Mouse (Mus musculus): ENCODE results near the gene Thoc5.

Thoc5 gene

DNA sequence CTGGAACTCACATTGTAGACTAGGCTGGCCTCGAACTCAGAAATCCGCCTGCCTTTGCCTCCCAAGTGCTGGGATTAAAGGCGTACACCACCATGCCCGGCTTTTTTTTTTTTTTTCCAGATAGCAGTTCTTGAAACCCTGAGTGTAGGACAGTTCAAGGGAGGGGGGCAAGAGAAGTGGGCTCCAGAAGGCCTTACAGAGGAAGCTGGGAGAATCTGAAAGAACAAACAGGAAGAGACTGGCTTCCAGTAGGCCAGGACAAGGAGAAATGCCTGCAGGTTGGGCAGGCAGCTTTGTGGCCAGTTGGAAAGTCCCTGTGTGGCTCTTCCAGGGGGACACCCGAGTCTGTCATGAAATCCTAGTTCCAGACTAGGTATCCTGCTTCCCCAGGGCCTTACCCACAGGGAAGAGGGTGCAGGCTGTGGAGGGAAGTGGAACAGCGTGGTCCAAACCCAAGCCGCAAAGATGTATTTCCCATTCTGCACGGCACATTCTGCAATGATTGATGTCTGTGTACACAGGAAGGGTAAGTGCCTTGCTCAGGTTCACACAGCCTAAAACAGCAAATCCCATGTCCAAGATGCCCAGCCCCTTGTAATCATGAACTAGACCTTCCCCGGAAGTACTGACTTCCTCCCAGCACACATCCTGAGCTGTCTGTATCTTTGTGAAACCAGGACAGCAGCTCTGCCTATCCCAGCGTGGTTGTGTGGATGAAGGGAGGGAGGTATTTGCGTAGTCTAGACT, 79.4 kb downstream of the Thoc5 start:
- no peak for DNase-seq (ENCODE audit: low spot score in 2 of 2)

- DNase-seq (ENCODE audit: low spot score in 2 of 2): peak in 1 of 2 experiments; percentile 51
Measured at GRCm38 (mm10) chr11:4975623-4976022, 80.5 kb downstream of the Thoc5 start.

All from left cerebral cortex, adult 9 months (tissue).